Mouse (Mus musculus) liver, postnatal 0 days (tissue): ENCODE data around the gene Tfpi.

Experiments
- CTCF ChIP-seq: sonication (generic); IDR thresholded peaks from 2 replicates; pipeline ENCODE4 v1.5.1; 2016; ENCODE audit warnings: antibody characterized with exemption, low read depth
- EP300 ChIP-seq: IDR thresholded peaks from 2 replicates; pipeline ENCODE4 v1.6.1; 2016; ENCODE audit warnings: antibody characterized with exemption, low read depth, mild to moderate bottlenecking

GRCm38 (mm10) chr2:84388023-84388416 is 88.6 kb downstream of the Tfpi start:
- no peak for TF ChIP-seq CTCF
- no peak for TF ChIP-seq EP300
